Mouse (Mus musculus): ENCODE results near the gene Casp8ap2.

- peak; percentile 83 for TF ChIP-seq CTCF (IDR thresholded peaks at IDR 0.05)
- TF ChIP-seq EP300 (IDR thresholded peaks at IDR 0.05) = no peak
These were observed 28.7 kb upstream of the Casp8ap2 start for GRCm38 (mm10) chr4:32586596-32586995.

Data from lung, postnatal 0 days (tissue).